Mouse (Mus musculus) cerebellum, adult 2 months (tissue): Measurements from ENCODE around the gene Gm13277. TPM values are rescaled to one million over a fixed set of nuclear protein-coding genes. Genes with fewer than 3 reads are reported as not detected.
"Not testable (repeated sequence)": the region's sequence is repeated elsewhere in the genome, so short reads cannot be mapped to it uniquely, and the experiment has no call there.

Source experiments
- DNase-seq, 2 experiments: peaks; one replicate each; pipeline ENCODE4 v3.0.0; 2021
- H3K27ac ChIP-seq: fragments of 200-500 bp; 2 replicates; pipeline ENCODE4 v1.5.1; 2012; ENCODE audit warnings: low read length, control low read depth, inconsistent platforms; ENCODE audit not compliant: insufficient read depth
- H3K27me3 ChIP-seq: fragments of 200-500 bp; 2 replicates; pipeline ENCODE4 v1.6.1; 2012; ENCODE audit warnings: inconsistent platforms, mild to moderate bottlenecking, low read length, moderate library complexity; ENCODE audit not compliant: control insufficient read depth, insufficient read depth
- H3K4me1 ChIP-seq: fragments of 200-500 bp; 2 replicates; pipeline ENCODE4 v1.6.1; 2011; ENCODE audit warnings: low read length; ENCODE audit not compliant: control insufficient read depth, insufficient read depth
- H3K4me3 ChIP-seq: fragments of 200-500 bp; replicated peaks from 2 replicates; pipeline ENCODE3; 2011; ENCODE audit warnings: mild to moderate bottlenecking, low read depth, low read length, control low read depth; ENCODE audit not compliant: insufficient read depth
- CTCF ChIP-seq: fragments of 200-500 bp; IDR thresholded peaks from 2 replicates; pipeline ENCODE4 v1.5.1; 2011; ENCODE audit warnings: low read depth, mild to moderate bottlenecking, control low read depth, low read length, moderate library complexity, borderline replicate concordance; ENCODE audit not compliant: insufficient read depth
- WGBS: fragments of 180-500 bp; shearing (Covaris S2); methylation state at CpG from one replicate; pipeline ENCODE4 v1.1.7; 2018; 5-methylcytosine and 5-hydroxymethylcytosine counted together
- polyA plus RNA-seq: library from polyadenylated mRNA; depleted of rRNA; stranded (reverse); fragments of >200 nt; gene quantifications from 2 replicates; pipeline ENCODE4 v1.2.3, GENCODE M21; 2012

The Gm13277 gene
- polyA plus RNA-seq, 1 experiment = not detected

GRCm38 (mm10) chr4:88782335-88782734 lies 6.1 kb upstream of the Gm13277 start:
- H3K27ac ChIP-seq, H3K4me3 ChIP-seq, H3K27me3 ChIP-seq, DNase-seq, H3K4me1 ChIP-seq: not testable (repeated sequence)
- under 1% methylated on average over 16 of the region's 31 CpGs for WGBS

- not testable (repeated sequence) for H3K4me1 ChIP-seq, H3K27me3 ChIP-seq, H3K27ac ChIP-seq, DNase-seq, H3K4me3 ChIP-seq
- WGBS = no CpG with 5 or more reads among the region's 27 CpGs
Observed at GRCm38 (mm10) chr4:88785409-88785808, 3.0 kb upstream of the Gm13277 start, which contains the start of gene Gm13276. TSS of gene Gm13276 (plus strand) at chr4:88785709.

GRCm38 (mm10) chr4:88791250-88791649 lies 2.8 kb downstream of the Gm13277 start, which contains the start of gene Gm13278:
TSS of gene Gm13278 (plus strand) at chr4:88791550.
- not testable (repeated sequence) for H3K27ac ChIP-seq, H3K4me3 ChIP-seq, DNase-seq, H3K4me1 ChIP-seq, H3K27me3 ChIP-seq
- no CpG with 5 or more reads among the region's 28 CpGs for WGBS

- H3K27ac ChIP-seq, H3K4me3 ChIP-seq, H3K27me3 ChIP-seq, H3K4me1 ChIP-seq: not testable (repeated sequence)
- peak; percentile 61 to 81 for DNase-seq
- TF ChIP-seq CTCF = peak; percentile 9; the same call in 1 of the 2 replicates
- WGBS = under 1% methylated on average over 15 of the region's 52 CpGs
Observed at GRCm38 (mm10) chr4:88793936-88794675, 5.7 kb downstream of the Gm13277 start, which contains the start of gene Gm13275. TSS of gene Gm13275 (plus strand) at chr4:88794487.

GRCm38 (mm10) chr4:88797097-88797496 lies 8.7 kb downstream of the Gm13277 start, which contains the start of gene Gm13279:
TSS of gene Gm13279 (plus strand) at chr4:88797397.
- WGBS = no CpG with 5 or more reads among the region's 28 CpGs
- not testable (repeated sequence) for H3K27me3 ChIP-seq, DNase-seq, H3K4me1 ChIP-seq, H3K4me3 ChIP-seq, H3K27ac ChIP-seq

- H3K27ac ChIP-seq, H3K4me3 ChIP-seq, H3K27me3 ChIP-seq, DNase-seq, H3K4me1 ChIP-seq: not testable (repeated sequence)
- 12% methylated on average over 6 of the region's 7 CpGs for WGBS
Observed at GRCm38 (mm10) chr4:88799365-88799764, 10.9 kb downstream of the Gm13277 start, which contains the start of gene Gm13285. TSS of gene Gm13285 (plus strand) at chr4:88799665.

- not testable (repeated sequence) for H3K27me3 ChIP-seq, H3K4me3 ChIP-seq, DNase-seq, H3K4me1 ChIP-seq, H3K27ac ChIP-seq
- WGBS = no CpG with 5 or more reads among the region's 29 CpGs
Observed at GRCm38 (mm10) chr4:88802954-88803353, 14.5 kb downstream of the Gm13277 start, which contains the start of gene Gm13287. TSS of gene Gm13287 (plus strand) at chr4:88803254.

- WGBS = no CpG with 5 or more reads among the region's 8 CpGs
- H3K27me3 ChIP-seq, H3K4me3 ChIP-seq, DNase-seq, H3K4me1 ChIP-seq, H3K27ac ChIP-seq: not testable (repeated sequence)
Observed at GRCm38 (mm10) chr4:88805231-88805630, 16.8 kb downstream of the Gm13277 start, which contains the start of gene Gm13288. TSS of gene Gm13288 (plus strand) at chr4:88805531.

- peak; percentile 29 to 33 for DNase-seq
- not testable (repeated sequence) for H3K4me1 ChIP-seq, H3K4me3 ChIP-seq, H3K27me3 ChIP-seq, H3K27ac ChIP-seq
- WGBS = under 1% methylated on average over 23 of the region's 34 CpGs
Observed at GRCm38 (mm10) chr4:88805761-88806160, 17.3 kb downstream of the Gm13277 start.
